Mouse (Mus musculus): ENCODE data around the gene Dgkz.

DNA sequence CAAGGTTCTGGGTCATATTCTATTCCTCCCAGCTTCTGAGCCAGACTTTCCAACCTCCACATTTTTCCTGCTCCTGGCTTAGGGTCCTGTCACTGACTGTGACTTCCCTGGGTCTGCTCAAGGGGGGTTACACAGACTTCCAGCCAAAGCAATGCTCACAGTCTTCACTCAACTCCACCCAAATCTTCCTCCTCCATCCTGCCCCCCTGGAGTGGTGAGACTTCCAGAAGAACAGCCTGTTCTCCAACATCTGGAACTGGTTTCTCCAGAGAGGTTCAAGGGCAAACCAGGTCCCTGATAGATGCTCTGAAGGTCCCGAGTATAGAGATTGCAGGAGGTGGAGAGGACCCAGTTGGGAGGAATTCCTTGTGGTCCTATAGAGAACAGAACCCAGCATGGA is 41.8 kb upstream of the Dgkz start:
- TF ChIP-seq CTCF (IDR thresholded peaks at IDR 0.05; ENCODE audit: low read depth) (no peak), EP300 (optimal IDR thresholded peaks at IDR 0.05) (no peak)
